Mouse (Mus musculus) embryo, embryonic 10 days (tissue): ENCODE results near the gene Nek4.

Experiments
- DNase-seq: peaks from one replicate; pipeline ENCODE4 v3.0.0-alpha.2; 2015; ENCODE audit warnings: low spot score

The Nek4 gene

GRCm38 (mm10) chr14:30951154-30951825, at the start of gene Nek4:
Nek4 (plus strand) TSS chr14:30951377.
- DNase-seq: peak; percentile 99

- DNase-seq: no peak
These were observed 48.5 kb upstream of the Nek4 start for GRCm38 (mm10) chr14:30902628-30903027.

- no peak for DNase-seq
These were observed 48.1 kb upstream of the Nek4 start for GRCm38 (mm10) chr14:30903036-30903435.

- no peak for DNase-seq
These were observed 46.9 kb upstream of the Nek4 start for GRCm38 (mm10) chr14:30904307-30904706.

GRCm38 (mm10) chr14:30906001-30906400, 45.2 kb upstream of the Nek4 start:
- DNase-seq: no peak

GRCm38 (mm10) chr14:30907814-30908265, 43.3 kb upstream of the Nek4 start:
- no peak for DNase-seq

GRCm38 (mm10) chr14:30911141-30911540, 40.0 kb upstream of the Nek4 start:
- no peak for DNase-seq

GRCm38 (mm10) chr14:30912641-30913040, 38.5 kb upstream of the Nek4 start:
- DNase-seq: no peak

GRCm38 (mm10) chr14:30913404-30913803, 37.8 kb upstream of the Nek4 start:
- no peak for DNase-seq

GRCm38 (mm10) chr14:30916516-30916915, 34.7 kb upstream of the Nek4 start:
- no peak for DNase-seq

GRCm38 (mm10) chr14:30922053-30922670, 29.0 kb upstream of the Nek4 start:
- DNase-seq: no peak

GRCm38 (mm10) chr14:30923375-30924105, 27.6 kb upstream of the Nek4 start, which contains the start of gene Itih3:
Itih3 (minus strand) TSS chr14:30923760.
- DNase-seq: no peak

- no peak for DNase-seq
These were observed 25.7 kb upstream of the Nek4 start for GRCm38 (mm10) chr14:30925492-30925891.

- no peak for DNase-seq
These were observed 20.8 kb upstream of the Nek4 start for GRCm38 (mm10) chr14:30930386-30930785.

- DNase-seq: no peak
These were observed 17.8 kb upstream of the Nek4 start for GRCm38 (mm10) chr14:30933351-30933750.

- no peak for DNase-seq
These were observed 8.9 kb upstream of the Nek4 start for GRCm38 (mm10) chr14:30942254-30942653.

GRCm38 (mm10) chr14:30943038-30943437, 8.1 kb upstream of the Nek4 start, which contains the start of gene Itih1:
Itih1 (minus strand) TSS chr14:30943289.
- no peak for DNase-seq

- DNase-seq: peak; percentile 49
These were observed 7.1 kb upstream of the Nek4 start for GRCm38 (mm10) chr14:30943860-30944674.

GRCm38 (mm10) chr14:30944745-30945144, 6.4 kb upstream of the Nek4 start:
- DNase-seq: no peak

GRCm38 (mm10) chr14:30949986-30950385, 1.2 kb upstream of the Nek4 start:
- DNase-seq: no peak

- no peak for DNase-seq
These were observed 7.3 kb downstream of the Nek4 start for GRCm38 (mm10) chr14:30958517-30958916.

GRCm38 (mm10) chr14:30959031-30959430, 7.9 kb downstream of the Nek4 start:
- no peak for DNase-seq
